Mouse (Mus musculus): ENCODE data around the gene Nlrp6.

Nlrp6 gene

GRCm38 (mm10) chr7:140912293-140912692, 8.4 kb upstream of the Nlrp6 start:
- DNase-seq (ENCODE audit: extremely low read depth, low read depth, low spot score): no peak

- no peak for DNase-seq (ENCODE audit: extremely low read depth, low read depth, low spot score)
These were observed 7.7 kb upstream of the Nlrp6 start for GRCm38 (mm10) chr7:140912846-140913482.

GRCm38 (mm10) chr7:140914031-140914690, 6.5 kb upstream of the Nlrp6 start:
- no peak for DNase-seq (ENCODE audit: extremely low read depth, low read depth, low spot score)

GRCm38 (mm10) chr7:140919911-140920310, 791 bp upstream of the Nlrp6 start:
- DNase-seq (ENCODE audit: extremely low read depth, low read depth, low spot score): no peak

- DNase-seq (ENCODE audit: extremely low read depth, low read depth, low spot score): no peak
These were observed 698 bp downstream of the Nlrp6 start for GRCm38 (mm10) chr7:140921225-140921975.

- no peak for DNase-seq (ENCODE audit: extremely low read depth, low read depth, low spot score)
These were observed 1.8 kb downstream of the Nlrp6 start for GRCm38 (mm10) chr7:140922398-140923069.

GRCm38 (mm10) chr7:140923070-140923775, 2.5 kb downstream of the Nlrp6 start:
- no peak for DNase-seq (ENCODE audit: extremely low read depth, low read depth, low spot score)

GRCm38 (mm10) chr7:140927181-140927580, 6.5 kb downstream of the Nlrp6 start:
- no peak for DNase-seq (ENCODE audit: extremely low read depth, low read depth, low spot score)

GRCm38 (mm10) chr7:140938436-140938835, 17.7 kb downstream of the Nlrp6 start:
- DNase-seq (ENCODE audit: extremely low read depth, low read depth, low spot score): no peak

- DNase-seq (ENCODE audit: extremely low read depth, low read depth, low spot score): no peak
These were observed 18.2 kb downstream of the Nlrp6 start for GRCm38 (mm10) chr7:140938896-140939295.

- DNase-seq (ENCODE audit: extremely low read depth, low read depth, low spot score): no peak
These were observed 19.0 kb downstream of the Nlrp6 start for GRCm38 (mm10) chr7:140939669-140940171.

GRCm38 (mm10) chr7:140941222-140942051, 20.7 kb downstream of the Nlrp6 start, which contains the start of gene Pgghg:
TSS of gene Pgghg (plus strand) at chr7:140941391.
- DNase-seq (ENCODE audit: extremely low read depth, low read depth, low spot score): no peak

- no peak for DNase-seq (ENCODE audit: extremely low read depth, low read depth, low spot score)
These were observed 21.6 kb downstream of the Nlrp6 start for GRCm38 (mm10) chr7:140942341-140942740.

- no peak for DNase-seq (ENCODE audit: extremely low read depth, low read depth, low spot score)
These were observed 22.1 kb downstream of the Nlrp6 start for GRCm38 (mm10) chr7:140942811-140943210.

- DNase-seq (ENCODE audit: extremely low read depth, low read depth, low spot score): no peak
These were observed 22.7 kb downstream of the Nlrp6 start for GRCm38 (mm10) chr7:140943356-140943755.

GRCm38 (mm10) chr7:140944236-140944635, 23.5 kb downstream of the Nlrp6 start:
- DNase-seq (ENCODE audit: extremely low read depth, low read depth, low spot score): no peak

- DNase-seq (ENCODE audit: extremely low read depth, low read depth, low spot score): no peak
These were observed 24.5 kb downstream of the Nlrp6 start for GRCm38 (mm10) chr7:140945247-140945646.

GRCm38 (mm10) chr7:140946311-140946710, 25.6 kb downstream of the Nlrp6 start:
- no peak for DNase-seq (ENCODE audit: extremely low read depth, low read depth, low spot score)

GRCm38 (mm10) chr7:140946980-140947379, 26.3 kb downstream of the Nlrp6 start:
- DNase-seq (ENCODE audit: extremely low read depth, low read depth, low spot score): no peak

GRCm38 (mm10) chr7:140948161-140948560, 27.5 kb downstream of the Nlrp6 start:
- DNase-seq (ENCODE audit: extremely low read depth, low read depth, low spot score): no peak

Measured in fat pad, adult 2 months (tissue).